Mouse (Mus musculus) embryonic facial prominence, embryonic 11.5 days (tissue): Measurements from ENCODE around the gene Ttc17. TPM values are rescaled to one million over a fixed set of nuclear protein-coding genes. Genes with fewer than 3 reads are reported as not detected.

Source experiments
- ATAC-seq: fragments of 200-750 bp; cut with Nextera tagmentation; replicated peaks from 2 replicates; pipeline ENCODE4 v1.8.0; 2017; ENCODE audit warnings: low read depth; ENCODE audit not compliant: insufficient number of reproducible peaks, low FRiP score, low TSS enrichment
- DNase-seq: peaks from one replicate; pipeline ENCODE4 v3.0.0-alpha.2; 2015; ENCODE audit warnings: low spot score
- H3K27ac ChIP-seq: fragments of 300-500 bp; sonication (generic); replicated peaks from 2 replicates; pipeline ENCODE4 v1.5.1; 2014; ENCODE audit warnings: mild to moderate bottlenecking, low read depth, low read length, control low read depth
- H3K27me3 ChIP-seq: fragments of 300-500 bp; sonication (generic); 2 replicates; pipeline ENCODE4 v1.6.1; 2014; ENCODE audit warnings: mild to moderate bottlenecking, low read length, moderate library complexity, mixed read lengths; ENCODE audit not compliant: control insufficient read depth, insufficient read depth
- H3K36me3 ChIP-seq: fragments of 300-500 bp; sonication (generic); replicated peaks from 2 replicates; pipeline ENCODE4 v1.6.1; 2014; ENCODE audit warnings: low read depth, mild to moderate bottlenecking, low read length, moderate library complexity, mixed read lengths; ENCODE audit not compliant: control insufficient read depth, insufficient read depth
- H3K4me1 ChIP-seq: fragments of 300-500 bp; sonication (generic); 2 replicates; pipeline ENCODE4 v1.6.1; 2014; ENCODE audit warnings: low read length, mixed read lengths; ENCODE audit not compliant: control insufficient read depth, insufficient read depth
- H3K4me2 ChIP-seq: fragments of 300-500 bp; sonication (generic); 2 replicates; pipeline ENCODE4 v1.6.1; 2014; ENCODE audit warnings: low read depth, mild to moderate bottlenecking, control low read depth, low read length, moderate library complexity
- H3K4me3 ChIP-seq: fragments of 300-500 bp; sonication (generic); 2 replicates; pipeline ENCODE4 v1.5.1; 2014; ENCODE audit warnings: low read depth, low read length, control low read depth
- H3K9ac ChIP-seq: fragments of 300-500 bp; sonication (generic); replicated peaks from 2 replicates; pipeline ENCODE4 v1.6.1; 2014; ENCODE audit warnings: mild to moderate bottlenecking, control low read depth, low read length
- H3K9me3 ChIP-seq: fragments of 300-500 bp; sonication (generic); replicated peaks from 2 replicates; pipeline ENCODE4 v1.6.1; 2016; ENCODE audit warnings: mild to moderate bottlenecking, low read length, inconsistent platforms, mixed read lengths; ENCODE audit not compliant: control insufficient read depth
- WGBS: fragments of 180-500 bp; shearing (Covaris S2); extraction: QIAGEN DNeasy Blood & Tissue Kit; methylation state at CpG from one replicate; pipeline ENCODE4 v1.1.7; 2014; 5-methylcytosine and 5-hydroxymethylcytosine counted together
- polyA plus RNA-seq: library from polyadenylated mRNA; unstranded; fragments of >200 nt; fragmentation: Nextera tagmentation; extraction: Ambion mirVana; gene quantifications from 2 replicates; pipeline ENCODE4 v1.2.1, GENCODE M21; 2014

Ttc17 gene
- polyA plus RNA-seq: 14.2 and 14.4 TPM in 2 replicates

GRCm38 (mm10) chr2:94406083-94406957 lies at the start of gene Ttc17:
Gene Ttc17, minus strand, starts transcription at chr2:94406689.
- WGBS: under 1% methylated on average over 76 of the region's 77 CpGs
- Histone ChIP-seq H3K4me1 (peaks cover 2% of the 10 kb centered on the region; the same call in 1 of the 2 replicates), H3K27me3 (no peaks in the 10 kb centered on the region), H3K9ac (peak within 1 kb of the TSS; percentile 88), H3K4me3 (peak within 1 kb of the TSS; percentile 93), H3K4me2 (peak within 1 kb of the TSS; percentile 78), H3K36me3 (no peaks in the 10 kb centered on the region), H3K9me3 (no peaks in the 10 kb centered on the region), H3K27ac (peak within 1 kb of the TSS; percentile 80)
- ATAC-seq: peak; percentile 91
- DNase-seq: peak; percentile 95

- Histone ChIP-seq H3K4me3 (no peak overlapping the region), H3K9ac (no peak overlapping the region), H3K36me3 (no peaks in the 10 kb centered on the region), H3K4me2 (no peak overlapping the region), H3K27me3 (no peaks in the 10 kb centered on the region), H3K4me1 (no peaks in the 10 kb centered on the region), H3K27ac (no peak overlapping the region), H3K9me3 (no peaks in the 10 kb centered on the region)
- ATAC-seq (no peak), DNase-seq (no peak)
- WGBS: 84% methylated on average over 8 of the region's 8 CpGs
These were observed 43.2 kb upstream of the Ttc17 start for GRCm38 (mm10) chr2:94449643-94450042.

GRCm38 (mm10) chr2:94436952-94437351 lies 30.5 kb upstream of the Ttc17 start:
- Histone ChIP-seq H3K27me3 (no peaks in the 10 kb centered on the region), H3K9ac (peak overlapping the region; percentile 90), H3K9me3 (no peaks in the 10 kb centered on the region), H3K4me2 (peak overlapping the region; percentile 78), H3K4me3 (peak overlapping the region; percentile 96), H3K4me1 (no peaks in the 10 kb centered on the region), H3K27ac (no peak overlapping the region), H3K36me3 (no peaks in the 10 kb centered on the region)
- 1% methylated on average over 10 of the region's 10 CpGs for WGBS
- ATAC-seq (no peak), DNase-seq (peak; percentile 12)

GRCm38 (mm10) chr2:94435481-94435880 lies 29.0 kb upstream of the Ttc17 start:
- WGBS: 88% methylated on average over 7 of the region's 7 CpGs
- no peak overlapping the region for H3K27ac ChIP-seq
- DNase-seq: no peak

GRCm38 (mm10) chr2:94434833-94435232 lies 28.3 kb upstream of the Ttc17 start:
- no peak overlapping the region for H3K4me2 ChIP-seq
- DNase-seq (no peak), ATAC-seq (no peak)
- 58% methylated on average over 1 of the region's 1 CpGs for whole genome bisulfite sequencing
- H3K27me3 ChIP-seq: no peaks in the 10 kb centered on the region
- H3K4me1 ChIP-seq: no peaks in the 10 kb centered on the region
- H3K9me3 ChIP-seq: no peaks in the 10 kb centered on the region
- H3K36me3 ChIP-seq: no peaks in the 10 kb centered on the region
- no peak overlapping the region for H3K9ac ChIP-seq
- no peak overlapping the region for H3K27ac ChIP-seq
- no peak overlapping the region for H3K4me3 ChIP-seq

More at GRCm38 (mm10) chr2:94435481-94435880, 29.0 kb upstream of the Ttc17 start:
- no peak overlapping the region for H3K9ac ChIP-seq
- no peak for ATAC-seq
- H3K4me3 ChIP-seq: no peak overlapping the region
- H3K4me2 ChIP-seq: no peak overlapping the region
- no peaks in the 10 kb centered on the region for H3K9me3 ChIP-seq
- H3K36me3 ChIP-seq: no peaks in the 10 kb centered on the region
- no peaks in the 10 kb centered on the region for H3K4me1 ChIP-seq
- H3K27me3 ChIP-seq: no peaks in the 10 kb centered on the region

- Histone ChIP-seq H3K4me1 (no peaks in the 10 kb centered on the region), H3K4me2 (no peak overlapping the region), H3K9me3 (no peaks in the 10 kb centered on the region), H3K9ac (no peak overlapping the region), H3K27ac (no peak overlapping the region), H3K36me3 (no peaks in the 10 kb centered on the region), H3K27me3 (no peaks in the 10 kb centered on the region), H3K4me3 (no peak overlapping the region)
- no peak for ATAC-seq
- DNase-seq: no peak
- 82% methylated on average over 2 of the region's 2 CpGs for WGBS
These were observed 25.7 kb upstream of the Ttc17 start for GRCm38 (mm10) chr2:94432214-94432613.

- WGBS: 95% methylated on average over 1 of the region's 1 CpGs
- no peak overlapping the region for H3K4me3 ChIP-seq
- no peaks in the 10 kb centered on the region for H3K4me1 ChIP-seq
- DNase-seq: no peak
- no peak overlapping the region for H3K27ac ChIP-seq
- H3K4me2 ChIP-seq: no peak overlapping the region
- H3K9ac ChIP-seq: no peak overlapping the region
- no peaks in the 10 kb centered on the region for H3K27me3 ChIP-seq
- ATAC-seq: no peak
- H3K36me3 ChIP-seq: no peaks in the 10 kb centered on the region; the same call in none of the 2 replicates
- no peaks in the 10 kb centered on the region for H3K9me3 ChIP-seq
These were observed 22.0 kb upstream of the Ttc17 start for GRCm38 (mm10) chr2:94428456-94428855.

GRCm38 (mm10) chr2:94407441-94407840 lies 952 bp upstream of the Ttc17 start:
- 34% methylated on average over 3 of the region's 3 CpGs for WGBS
- H3K4me1 ChIP-seq: peaks cover 2% of the 10 kb centered on the region; the same call in 1 of the 2 replicates
- peak overlapping the region; percentile 93 for H3K4me3 ChIP-seq
- DNase-seq (no peak), ATAC-seq (no peak)
- H3K27ac ChIP-seq: no peak overlapping the region
- H3K9me3 ChIP-seq: no peaks in the 10 kb centered on the region
- H3K36me3 ChIP-seq: no peaks in the 10 kb centered on the region
- no peaks in the 10 kb centered on the region for H3K27me3 ChIP-seq
- H3K4me2 ChIP-seq: peak overlapping the region; percentile 71
- H3K9ac ChIP-seq: peak overlapping the region; percentile 55
